Mouse (Mus musculus): ENCODE results near the gene Sord. TPM values are rescaled to one million over a fixed set of nuclear protein-coding genes. Genes with fewer than 3 reads are reported as not detected.

Sord gene
- total and polyA plus RNA-seq, 3 experiments: 91.7 to 230 (median 211) TPM

DNA sequence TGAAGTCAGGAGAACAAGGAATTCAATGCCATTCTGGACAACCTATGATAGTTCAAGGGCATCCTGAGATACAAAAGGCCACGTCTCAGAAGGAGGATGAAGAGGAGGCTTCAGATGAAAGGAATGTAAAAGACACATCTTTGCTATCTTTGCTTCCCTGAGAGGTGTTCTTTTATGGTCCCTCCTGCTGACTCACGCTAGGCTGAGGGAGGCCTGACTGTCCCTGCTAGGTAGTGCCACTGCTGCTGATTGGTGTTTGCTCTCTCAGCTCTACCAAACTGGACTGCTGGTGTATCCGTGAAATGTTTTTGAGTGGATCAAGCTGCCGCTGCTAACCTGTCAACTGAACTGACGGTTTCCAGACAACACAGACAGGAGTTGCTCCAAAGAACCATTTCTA lies 12.8 kb upstream of the Sord start:
- no peaks in the 10 kb centered on the region for H3K9me3 ChIP-seq (replicated peaks)
- TF ChIP-seq CTCF (IDR thresholded peaks at IDR 0.05; ENCODE audit: low read depth, low read length): no peak
- TF ChIP-seq GATA1 (IDR thresholded peaks at IDR 0.05; ENCODE audit: borderline replicate concordance, low read length): no peak
- no peak for TF ChIP-seq TAL1 (conservative IDR thresholded peaks at IDR 0.05; ENCODE audit: low read depth, low read length)
- TF ChIP-seq POLR2AphosphoS5 (IDR thresholded peaks at IDR 0.05; ENCODE audit: insufficient replicate concordance, low read depth, low read length): no peak
- no peak for TF ChIP-seq GATA2 (IDR thresholded peaks at IDR 0.05; ENCODE audit: borderline replicate concordance, low read depth, low read length)
- peak overlapping the region; percentile 48; the same call in 1 of the 2 replicates for H3K4me3 ChIP-seq (ENCODE audit: low read depth, low read length)
- H3K4me1 ChIP-seq (ENCODE audit: insufficient read depth, low read depth, low read length): peaks cover 50% of the 10 kb centered on the region
- ATAC-seq (ENCODE audit: extremely low read depth, insufficient number of reproducible peaks, low FRiP score, poor library complexity, severe bottlenecking): peak; percentile 58
- no peaks in the 10 kb centered on the region for H3K36me3 ChIP-seq (replicated peaks)
- DNase-seq (ENCODE audit: low spot score): no peak
- no peaks in the 10 kb centered on the region for H3K27me3 ChIP-seq (ENCODE audit: insufficient read depth, low read length)

DNA sequence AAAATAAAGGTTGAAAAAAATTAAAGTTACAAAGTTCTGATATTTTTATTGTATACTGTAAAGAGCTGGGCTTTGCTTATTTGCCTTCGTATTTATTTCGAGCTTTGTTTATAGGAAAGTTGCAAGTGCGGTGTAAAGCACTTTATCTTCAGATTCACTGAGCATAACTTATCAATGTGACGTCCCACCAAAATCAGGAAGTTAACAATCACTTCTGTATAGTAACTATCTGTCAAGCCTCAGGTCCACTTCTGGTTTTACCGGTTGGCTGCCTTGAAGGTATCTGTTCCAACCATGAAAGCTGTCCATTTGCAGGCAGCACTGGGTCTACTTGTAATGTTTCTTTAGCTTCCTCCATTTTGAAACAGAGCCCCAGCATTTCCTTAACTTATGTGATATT lies 12.3 kb upstream of the Sord start:
- H3K9me3 ChIP-seq (replicated peaks): no peaks in the 10 kb centered on the region
- TF ChIP-seq CTCF (IDR thresholded peaks at IDR 0.05; ENCODE audit: low read depth, low read length) (no peak), GATA1 (IDR thresholded peaks at IDR 0.05; ENCODE audit: borderline replicate concordance, low read length) (no peak), POLR2AphosphoS5 (IDR thresholded peaks at IDR 0.05; ENCODE audit: insufficient replicate concordance, low read depth, low read length) (no peak), TAL1 (conservative IDR thresholded peaks at IDR 0.05; ENCODE audit: low read depth, low read length) (no peak), GATA2 (IDR thresholded peaks at IDR 0.05; ENCODE audit: borderline replicate concordance, low read depth, low read length) (no peak)
- ATAC-seq (ENCODE audit: extremely low read depth, insufficient number of reproducible peaks, low FRiP score, poor library complexity, severe bottlenecking) (peak; percentile 62), DNase-seq (ENCODE audit: low spot score) (no peak)
- no peaks in the 10 kb centered on the region for H3K36me3 ChIP-seq (replicated peaks)
- peaks cover 54% of the 10 kb centered on the region for H3K4me1 ChIP-seq (ENCODE audit: insufficient read depth, low read depth, low read length)
- no peak overlapping the region; the same call in 1 of the 2 replicates for H3K4me3 ChIP-seq (ENCODE audit: low read depth, low read length)
- no peaks in the 10 kb centered on the region for H3K27me3 ChIP-seq (ENCODE audit: insufficient read depth, low read length)

DNA sequence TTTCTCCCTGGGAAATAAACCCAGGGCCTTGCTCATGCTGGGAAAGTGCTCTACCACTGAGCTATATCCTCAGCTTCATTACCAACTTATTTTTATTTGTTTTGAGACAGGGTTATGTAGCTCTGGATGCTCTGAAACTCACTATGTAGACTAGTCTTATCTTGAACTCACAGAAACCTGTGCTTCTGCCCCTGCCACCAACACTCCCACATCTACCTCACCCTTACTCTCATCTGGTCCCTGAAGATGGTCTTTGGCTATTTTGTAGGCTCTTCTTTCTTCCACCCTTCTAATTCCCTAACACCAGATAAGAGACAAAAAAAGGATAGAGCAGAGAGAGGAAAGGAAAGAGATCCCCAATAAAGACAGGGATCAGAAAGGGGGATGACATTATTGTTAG lies 10.9 kb upstream of the Sord start:
- ATAC-seq (ENCODE audit: extremely low read depth, insufficient number of reproducible peaks, low FRiP score, poor library complexity, severe bottlenecking) (no peak), DNase-seq (ENCODE audit: low spot score) (no peak)
- TF ChIP-seq GATA1 (IDR thresholded peaks at IDR 0.05; ENCODE audit: borderline replicate concordance, low read length) (no peak), POLR2AphosphoS5 (IDR thresholded peaks at IDR 0.05; ENCODE audit: insufficient replicate concordance, low read depth, low read length) (no peak), CTCF (IDR thresholded peaks at IDR 0.05; ENCODE audit: low read depth, low read length) (no peak), TAL1 (conservative IDR thresholded peaks at IDR 0.05; ENCODE audit: low read depth, low read length) (no peak), GATA2 (IDR thresholded peaks at IDR 0.05; ENCODE audit: borderline replicate concordance, low read depth, low read length) (no peak)
- Histone ChIP-seq H3K4me3 (ENCODE audit: low read depth, low read length) (no peak overlapping the region), H3K27me3 (ENCODE audit: insufficient read depth, low read length) (no peaks in the 10 kb centered on the region), H3K36me3 (replicated peaks) (no peaks in the 10 kb centered on the region), H3K4me1 (ENCODE audit: insufficient read depth, low read depth, low read length) (peaks cover 51% of the 10 kb centered on the region), H3K9me3 (replicated peaks) (no peaks in the 10 kb centered on the region)

DNA sequence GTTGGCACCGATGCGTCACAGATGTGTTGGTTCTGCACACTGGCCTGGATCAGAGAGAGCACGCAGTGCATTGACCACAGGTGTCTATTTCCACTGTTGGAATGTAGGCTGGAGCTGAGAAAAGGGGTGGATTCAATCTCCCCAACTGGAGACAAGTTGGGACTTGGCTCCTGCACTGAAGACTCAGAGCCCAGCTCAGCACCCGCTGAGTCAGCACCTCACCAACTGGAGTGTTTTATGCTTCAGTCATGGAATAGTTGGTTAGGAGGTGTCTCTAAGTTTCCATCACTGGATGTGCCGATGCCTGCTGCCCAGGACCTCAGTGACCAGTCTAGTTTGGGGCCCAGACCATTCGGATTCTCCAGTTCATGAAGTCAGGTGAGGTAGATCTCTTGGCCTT lies 4.2 kb upstream of the Sord start:
- peaks cover 53% of the 10 kb centered on the region for H3K4me1 ChIP-seq (ENCODE audit: insufficient read depth, low read depth, low read length)
- no peak for ATAC-seq (ENCODE audit: extremely low read depth, insufficient number of reproducible peaks, low FRiP score, poor library complexity, severe bottlenecking)
- H3K27me3 ChIP-seq (ENCODE audit: insufficient read depth, low read length): no peaks in the 10 kb centered on the region
- H3K36me3 ChIP-seq (replicated peaks): no peaks in the 10 kb centered on the region
- TF ChIP-seq TAL1 (conservative IDR thresholded peaks at IDR 0.05; ENCODE audit: low read depth, low read length) (no peak), CTCF (IDR thresholded peaks at IDR 0.05; ENCODE audit: low read depth, low read length) (no peak), GATA1 (IDR thresholded peaks at IDR 0.05; ENCODE audit: borderline replicate concordance, low read length) (no peak), POLR2AphosphoS5 (IDR thresholded peaks at IDR 0.05; ENCODE audit: insufficient replicate concordance, low read depth, low read length) (no peak), GATA2 (IDR thresholded peaks at IDR 0.05; ENCODE audit: borderline replicate concordance, low read depth, low read length) (no peak)
- H3K4me3 ChIP-seq (ENCODE audit: low read depth, low read length): no peak overlapping the region
- H3K9me3 ChIP-seq (replicated peaks): no peaks in the 10 kb centered on the region
- DNase-seq (ENCODE audit: low spot score): no peak

DNA sequence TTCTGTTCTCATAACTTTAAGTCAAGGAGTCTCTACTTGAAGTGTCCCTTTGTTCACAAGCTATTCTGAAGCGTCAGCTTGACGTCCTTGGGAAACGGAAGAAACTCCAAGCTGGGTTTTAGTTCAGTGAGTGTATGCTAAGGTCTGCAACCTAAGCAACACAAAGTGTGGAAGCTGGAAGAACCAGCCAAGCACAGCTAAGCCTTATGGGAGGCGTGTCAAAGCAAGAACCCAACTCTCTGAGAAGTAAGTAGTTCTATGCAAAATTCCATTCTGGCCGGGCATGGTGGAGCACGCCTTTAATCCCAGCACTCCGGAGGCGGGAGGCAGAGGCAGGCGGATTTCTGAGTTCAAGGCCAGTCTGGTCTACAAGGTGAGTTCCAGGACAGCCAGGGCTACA lies 2.9 kb upstream of the Sord start:
- Histone ChIP-seq H3K36me3 (replicated peaks) (peaks cover 7% of the 10 kb centered on the region), H3K4me3 (ENCODE audit: low read depth, low read length) (no peak overlapping the region), H3K27me3 (ENCODE audit: insufficient read depth, low read length) (no peaks in the 10 kb centered on the region), H3K4me1 (ENCODE audit: insufficient read depth, low read depth, low read length) (peaks cover 57% of the 10 kb centered on the region), H3K9me3 (replicated peaks) (no peaks in the 10 kb centered on the region)
- DNase-seq (ENCODE audit: low spot score): no peak
- TF ChIP-seq GATA1 (IDR thresholded peaks at IDR 0.05; ENCODE audit: borderline replicate concordance, low read length) (no peak), CTCF (IDR thresholded peaks at IDR 0.05; ENCODE audit: low read depth, low read length) (no peak), TAL1 (conservative IDR thresholded peaks at IDR 0.05; ENCODE audit: low read depth, low read length) (no peak), POLR2AphosphoS5 (IDR thresholded peaks at IDR 0.05; ENCODE audit: insufficient replicate concordance, low read depth, low read length) (no peak), GATA2 (IDR thresholded peaks at IDR 0.05; ENCODE audit: borderline replicate concordance, low read depth, low read length) (no peak)
- no peak for ATAC-seq (ENCODE audit: extremely low read depth, insufficient number of reproducible peaks, low FRiP score, poor library complexity, severe bottlenecking)

DNA sequence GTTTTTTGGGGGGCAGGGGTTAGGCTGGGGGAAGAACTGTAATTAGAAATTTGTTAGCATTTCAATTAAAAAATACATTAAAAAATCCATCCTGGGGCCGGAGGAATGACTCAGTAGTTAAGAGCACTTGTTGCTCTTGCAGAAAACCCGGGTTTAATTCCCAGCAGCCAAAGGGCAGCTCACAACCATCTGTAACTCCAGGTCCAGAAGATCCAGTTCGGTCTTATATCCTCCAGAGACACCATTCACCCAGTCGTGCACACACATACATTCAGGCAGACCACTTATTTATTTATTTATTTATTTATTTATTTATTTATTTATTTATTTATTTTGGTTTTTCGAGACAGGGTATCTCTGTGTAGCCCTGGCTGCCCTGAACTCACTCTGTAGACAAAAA lies 1.2 kb upstream of the Sord start:
- Histone ChIP-seq H3K36me3 (replicated peaks) (peaks cover 22% of the 10 kb centered on the region), H3K4me1 (ENCODE audit: insufficient read depth, low read depth, low read length) (peaks cover 65% of the 10 kb centered on the region), H3K4me3 (ENCODE audit: low read depth, low read length) (no peak overlapping the region), H3K9me3 (replicated peaks) (no peaks in the 10 kb centered on the region), H3K27me3 (ENCODE audit: insufficient read depth, low read length) (no peaks in the 10 kb centered on the region)
- TF ChIP-seq GATA1 (IDR thresholded peaks at IDR 0.05; ENCODE audit: borderline replicate concordance, low read length): no peak
- no peak for ATAC-seq (ENCODE audit: extremely low read depth, insufficient number of reproducible peaks, low FRiP score, poor library complexity, severe bottlenecking)
- DNase-seq (ENCODE audit: low spot score): no peak

Data from G1E (cell line).